Mouse (Mus musculus): ENCODE data around the gene Camk1g. TPM values are rescaled to one million over a fixed set of nuclear protein-coding genes. Genes with fewer than 3 reads are reported as not detected.

The Camk1g gene
- polyA plus RNA-seq, 1 experiment, result 8.2 TPM

DNA sequence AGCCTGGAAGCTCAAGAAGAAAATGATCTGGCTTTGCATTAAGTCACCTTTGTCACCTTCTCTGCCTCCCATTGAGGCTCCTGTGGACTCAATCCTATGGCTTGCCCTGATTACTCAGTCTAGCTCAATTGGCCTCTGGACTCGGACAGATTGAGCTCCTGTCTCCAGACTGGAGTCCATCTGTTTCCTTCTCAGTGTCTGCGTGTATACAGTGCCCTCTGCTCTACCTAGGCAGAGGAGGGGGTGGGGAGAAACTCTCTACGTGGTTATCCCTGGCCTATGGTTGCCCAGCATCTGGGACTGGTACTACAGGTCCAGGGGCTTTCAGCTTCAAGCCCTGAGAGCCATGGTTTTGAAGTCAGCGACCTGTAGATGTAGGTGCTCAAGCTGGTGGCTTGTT is 26.2 kb downstream of the Camk1g start:
- no peak for TF ChIP-seq POLR2A (IDR thresholded peaks at IDR 0.05; ENCODE audit: low read depth, low read length)
- TF ChIP-seq CTCF (conservative IDR thresholded peaks at IDR 0.05; ENCODE audit: insufficient read depth, insufficient read length, low read depth, low read length), result no peak
- DNase-seq, result no peak
- Histone ChIP-seq H3K4me1 (ENCODE audit: control insufficient read depth, insufficient read depth, low read length) (no peaks in the 10 kb centered on the region), H3K4me3 (ENCODE audit: insufficient read depth, low read depth, low read length) (no peak overlapping the region), H3K36me3 (ENCODE audit: control insufficient read depth, insufficient read depth, low read length) (no peaks in the 10 kb centered on the region), H3K27ac (ENCODE audit: insufficient read depth, low read depth, low read length) (no peak overlapping the region), H3K27me3 (replicated peaks; ENCODE audit: control insufficient read depth, insufficient read depth, low read length) (no peaks in the 10 kb centered on the region)
- WGBS, result 70% methylated on average over 4 of the region's 4 CpGs

DNA sequence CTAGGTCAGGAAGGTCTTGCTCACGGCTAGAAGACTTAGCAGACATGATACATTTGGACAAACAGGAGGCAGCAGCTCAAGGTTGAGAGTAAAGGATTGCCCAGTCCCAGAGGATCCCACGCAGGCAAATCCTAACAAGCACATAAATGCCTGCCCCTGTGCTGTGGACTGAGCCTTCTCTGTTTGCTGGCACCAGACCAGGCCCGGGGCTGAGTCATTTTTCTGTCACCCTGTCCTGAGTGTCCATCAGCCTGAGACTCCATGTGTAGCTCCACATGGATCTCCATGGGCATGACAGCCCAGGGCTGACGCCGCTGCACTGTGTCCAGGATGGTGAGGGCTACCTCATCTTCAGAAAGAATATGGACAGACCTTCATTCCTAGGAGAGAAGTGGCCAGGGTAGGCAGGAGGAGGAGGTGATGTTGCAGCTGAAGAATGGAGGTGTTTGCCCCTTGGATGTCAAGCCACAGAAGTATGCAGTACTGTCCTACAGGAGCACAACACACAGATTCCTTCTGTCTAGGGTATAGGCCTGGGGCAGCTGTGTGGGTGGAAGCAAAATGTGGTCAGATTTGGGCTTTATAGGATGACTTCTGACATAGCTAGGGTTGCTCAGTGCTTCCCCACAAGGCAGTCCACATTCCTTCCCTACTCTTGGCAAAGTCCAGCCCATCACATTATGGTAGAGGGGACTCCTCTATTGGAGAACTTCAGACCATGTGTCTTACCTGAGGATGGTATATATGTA is 27.7 kb downstream of the Camk1g start:
- Histone ChIP-seq H3K4me3 (ENCODE audit: insufficient read depth, low read depth, low read length) (no peak overlapping the region), H3K27ac (ENCODE audit: insufficient read depth, low read depth, low read length) (no peak overlapping the region), H3K4me1 (ENCODE audit: control insufficient read depth, insufficient read depth, low read length) (no peaks in the 10 kb centered on the region), H3K27me3 (replicated peaks; ENCODE audit: control insufficient read depth, insufficient read depth, low read length) (no peaks in the 10 kb centered on the region), H3K36me3 (ENCODE audit: control insufficient read depth, insufficient read depth, low read length) (no peaks in the 10 kb centered on the region)
- TF ChIP-seq CTCF (conservative IDR thresholded peaks at IDR 0.05; ENCODE audit: insufficient read depth, insufficient read length, low read depth, low read length) (no peak), POLR2A (IDR thresholded peaks at IDR 0.05; ENCODE audit: low read depth, low read length) (no peak)
- DNase-seq, result no peak
- WGBS, result 87% methylated on average over 5 of the region's 5 CpGs

DNA sequence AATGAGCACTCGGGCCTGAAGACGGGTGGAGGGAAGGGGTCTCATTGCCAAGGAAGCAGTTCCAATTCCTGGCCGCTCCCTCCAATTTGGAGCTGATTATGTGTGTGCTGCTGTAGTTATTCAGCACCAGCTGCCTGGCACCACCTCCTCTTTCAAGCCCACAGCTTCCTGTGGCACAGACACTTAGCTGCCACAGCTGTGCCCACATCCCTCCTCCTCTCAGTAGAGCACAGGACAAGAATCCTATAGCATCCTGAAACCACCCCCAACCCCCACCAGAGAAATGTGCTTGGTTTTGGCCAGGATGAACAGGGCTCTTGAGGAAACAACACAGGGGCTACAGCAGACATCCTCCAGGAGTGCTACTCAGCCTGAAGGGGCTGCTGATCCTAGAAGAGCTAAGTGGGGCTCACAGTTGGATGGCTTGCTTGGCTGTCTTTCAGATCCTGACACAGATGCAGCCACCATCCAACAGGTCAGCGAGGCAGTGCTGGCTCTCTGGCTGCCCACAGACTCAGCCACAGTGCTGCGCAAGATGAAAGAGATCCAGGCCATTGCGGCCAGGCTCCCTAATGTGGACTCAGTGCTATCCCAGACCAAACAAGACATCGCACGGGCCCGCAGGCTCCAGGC is 31.6 kb downstream of the Camk1g start:
- H3K4me1 ChIP-seq (ENCODE audit: control insufficient read depth, insufficient read depth, low read length), result no peaks in the 10 kb centered on the region
- WGBS, result 82% methylated on average over 9 of the region's 9 CpGs
- no peak overlapping the region for H3K4me3 ChIP-seq (ENCODE audit: insufficient read depth, low read depth, low read length)
- TF ChIP-seq POLR2A (IDR thresholded peaks at IDR 0.05; ENCODE audit: low read depth, low read length), result no peak
- no peak for TF ChIP-seq CTCF (conservative IDR thresholded peaks at IDR 0.05; ENCODE audit: insufficient read depth, insufficient read length, low read depth, low read length)
- DNase-seq, result no peak
- H3K27ac ChIP-seq (ENCODE audit: insufficient read depth, low read depth, low read length), result no peak overlapping the region
- no peaks in the 10 kb centered on the region for H3K27me3 ChIP-seq (replicated peaks; ENCODE audit: control insufficient read depth, insufficient read depth, low read length)
- no peaks in the 10 kb centered on the region for H3K36me3 ChIP-seq (ENCODE audit: control insufficient read depth, insufficient read depth, low read length)

DNA sequence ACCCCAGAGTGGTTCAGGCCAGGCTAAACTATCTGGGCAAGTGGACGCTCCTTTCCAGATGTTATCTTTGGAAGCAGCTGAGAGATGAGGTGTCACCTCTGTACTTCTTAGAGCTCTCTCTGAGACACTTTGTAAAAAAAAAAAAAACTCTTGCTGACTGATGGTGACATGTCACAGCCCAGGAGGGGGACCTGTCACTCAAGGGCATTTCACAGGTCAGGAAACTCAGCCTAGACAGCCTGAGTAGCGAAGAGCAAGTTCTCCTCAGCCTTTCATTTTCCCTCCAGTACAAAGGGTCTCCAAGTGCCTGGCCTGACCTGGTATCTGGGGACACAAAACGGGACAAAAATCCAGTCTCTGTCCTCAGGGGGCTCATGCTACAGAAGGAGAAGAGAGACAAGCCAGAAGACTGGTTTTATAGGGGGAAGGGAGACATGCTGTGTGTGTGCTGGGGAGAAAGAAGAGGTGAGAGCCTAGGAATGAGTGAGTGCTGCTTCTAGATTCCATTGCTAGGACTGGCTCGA is 32.2 kb downstream of the Camk1g start:
- Histone ChIP-seq H3K4me3 (ENCODE audit: insufficient read depth, low read depth, low read length) (no peak overlapping the region), H3K27me3 (replicated peaks; ENCODE audit: control insufficient read depth, insufficient read depth, low read length) (no peaks in the 10 kb centered on the region), H3K27ac (ENCODE audit: insufficient read depth, low read depth, low read length) (no peak overlapping the region), H3K4me1 (ENCODE audit: control insufficient read depth, insufficient read depth, low read length) (no peaks in the 10 kb centered on the region), H3K36me3 (ENCODE audit: control insufficient read depth, insufficient read depth, low read length) (no peaks in the 10 kb centered on the region)
- TF ChIP-seq CTCF (conservative IDR thresholded peaks at IDR 0.05; ENCODE audit: insufficient read depth, insufficient read length, low read depth, low read length) (no peak), POLR2A (IDR thresholded peaks at IDR 0.05; ENCODE audit: low read depth, low read length) (no peak)
- 80% methylated on average over 4 of the region's 4 CpGs for WGBS
- DNase-seq, result no peak

DNA sequence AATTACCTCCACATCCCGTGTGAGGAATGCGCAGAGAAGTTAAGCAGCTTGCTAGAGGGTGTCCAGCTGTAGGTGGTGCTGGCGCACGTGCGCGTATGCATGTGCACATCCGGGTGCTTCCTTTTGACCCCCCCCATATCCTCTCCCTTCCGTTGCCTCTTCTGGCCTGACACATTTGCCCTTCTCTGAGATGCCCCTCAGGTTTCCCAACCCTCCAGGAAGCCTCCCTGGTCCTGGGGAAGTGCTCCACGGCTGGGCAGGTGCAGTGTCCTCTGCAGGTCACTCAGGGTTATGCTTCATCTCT is 33.1 kb downstream of the Camk1g start:
- H3K4me3 ChIP-seq (ENCODE audit: insufficient read depth, low read depth, low read length), result no peak overlapping the region
- H3K36me3 ChIP-seq (ENCODE audit: control insufficient read depth, insufficient read depth, low read length), result no peaks in the 10 kb centered on the region
- TF ChIP-seq POLR2A (IDR thresholded peaks at IDR 0.05; ENCODE audit: low read depth, low read length) (no peak), CTCF (conservative IDR thresholded peaks at IDR 0.05; ENCODE audit: insufficient read depth, insufficient read length, low read depth, low read length) (no peak)
- no peak for DNase-seq
- H3K27me3 ChIP-seq (replicated peaks; ENCODE audit: control insufficient read depth, insufficient read depth, low read length), result no peaks in the 10 kb centered on the region
- H3K27ac ChIP-seq (ENCODE audit: insufficient read depth, low read depth, low read length), result no peak overlapping the region
- 70% methylated on average over 9 of the region's 9 CpGs for WGBS
- no peaks in the 10 kb centered on the region for H3K4me1 ChIP-seq (ENCODE audit: control insufficient read depth, insufficient read depth, low read length)

DNA sequence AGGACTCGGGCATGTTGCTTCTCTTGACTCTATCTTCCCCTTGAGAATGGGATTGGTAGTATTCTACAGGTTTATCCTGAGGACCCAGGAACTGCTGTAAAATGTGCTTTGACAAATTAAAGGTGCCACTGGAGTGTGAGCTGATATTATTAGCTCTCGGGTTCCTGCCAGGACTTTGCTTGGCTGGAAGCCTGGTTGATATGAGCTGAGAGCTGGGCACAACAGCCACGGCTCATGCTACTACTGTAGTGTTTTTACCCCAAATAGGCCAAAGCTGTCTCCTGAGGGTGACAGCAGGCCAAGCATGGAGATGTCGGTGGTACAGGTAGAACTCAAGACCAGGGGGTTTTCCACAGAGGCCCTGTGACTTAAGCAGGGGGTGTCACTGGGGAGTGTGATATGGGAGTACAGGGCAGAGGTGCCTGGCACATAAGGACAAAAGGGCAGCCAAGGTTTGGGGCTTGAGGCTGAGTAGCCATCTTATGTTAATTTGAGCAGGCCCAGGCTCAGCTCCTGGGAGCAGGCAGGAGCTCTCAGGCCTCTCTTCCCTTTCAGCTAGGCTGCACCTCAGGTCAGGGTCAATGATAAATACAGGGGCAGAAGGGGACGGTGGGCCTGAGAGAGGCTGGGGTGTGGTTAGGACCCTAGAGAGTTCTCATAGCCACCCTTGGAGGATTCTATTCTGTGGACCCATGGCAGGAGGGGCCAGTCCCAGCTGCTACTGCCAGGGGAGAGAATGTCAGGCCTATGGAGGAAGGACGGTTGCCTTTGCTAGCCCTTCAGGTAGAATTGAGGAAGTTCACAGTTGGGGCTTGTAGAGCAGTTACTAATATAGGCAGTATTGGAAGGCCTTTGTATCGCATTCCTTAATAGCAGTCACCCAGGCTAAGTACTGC is 33.7 kb downstream of the Camk1g start:
- Histone ChIP-seq H3K4me3 (ENCODE audit: insufficient read depth, low read depth, low read length) (no peak overlapping the region), H3K27me3 (replicated peaks; ENCODE audit: control insufficient read depth, insufficient read depth, low read length) (no peaks in the 10 kb centered on the region), H3K27ac (ENCODE audit: insufficient read depth, low read depth, low read length) (no peak overlapping the region), H3K36me3 (ENCODE audit: control insufficient read depth, insufficient read depth, low read length) (no peaks in the 10 kb centered on the region), H3K4me1 (ENCODE audit: control insufficient read depth, insufficient read depth, low read length) (no peaks in the 10 kb centered on the region)
- no peak for TF ChIP-seq POLR2A (IDR thresholded peaks at IDR 0.05; ENCODE audit: low read depth, low read length)
- TF ChIP-seq CTCF (conservative IDR thresholded peaks at IDR 0.05; ENCODE audit: insufficient read depth, insufficient read length, low read depth, low read length), result no peak
- no peak for DNase-seq
- WGBS, result 76% methylated on average over 7 of the region's 7 CpGs
